7 mouse cellular contexts compared by ENCODE assay signal in genomic region chr17:70794291-70794690, GRCm38 (mm10). TPM values are rescaled to one million over a fixed set of nuclear protein-coding genes. Genes with fewer than 3 reads are reported as not detected.
DNase-seq lines count a peak whose midpoint lies in the region; ATAC-seq and TF ChIP-seq lines count a peak whose summit lies in the region.

No protein-coding gene starts in this region.

- H3K9ac ChIP-seq in intestine, postnatal 0 days (ENCODE audit: low read depth, low read length), result no peak overlapping the region
- H3K9ac ChIP-seq in midbrain, embryonic 15.5 days, result no peak overlapping the region

- H3K36me3 ChIP-seq in intestine, postnatal 0 days (ENCODE audit: control insufficient read depth, insufficient read depth), result no peaks in the 10 kb centered on the region
- H3K36me3 ChIP-seq in midbrain, embryonic 15.5 days (replicated peaks), result no peaks in the 10 kb centered on the region

- no peak overlapping the region for H3K4me3 ChIP-seq in intestine, postnatal 0 days (ENCODE audit: low read depth, low read length)
- no peak overlapping the region for H3K4me3 ChIP-seq in midbrain, embryonic 15.5 days

- ATAC-seq in intestine, postnatal 0 days, result peak; percentile 87
- peak; percentile 72 for ATAC-seq in midbrain, embryonic 15.5 days (replicated peaks)

- 12% methylated on average over 7 of the region's 7 CpGs for WGBS in intestine, postnatal 0 days
- WGBS in midbrain, embryonic 15.5 days, result 6% methylated on average over 7 of the region's 7 CpGs

- peak; percentile 90 for DNase-seq in Muller cell, postnatal 12 days (ENCODE audit: inconsistent ontology term)
- DNase-seq in embryo, embryonic 10.5 days (ENCODE audit: low spot score), result peak; percentile 79
- DNase-seq in heart, adult 18-20 months, result peak; percentile 23 to 38
- DNase-seq in thymus, postnatal 10 days (ENCODE audit: low spot score in 2 of 2), result no peak
- DNase-seq in kidney, postnatal 36 days, result no peak

- TF ChIP-seq CTCF in intestine, postnatal 0 days (IDR thresholded peaks at IDR 0.05; ENCODE audit: low read depth), result no peak

- no peaks in the 10 kb centered on the region for H3K9me3 ChIP-seq in intestine, postnatal 0 days (ENCODE audit: control insufficient read depth)
- no peaks in the 10 kb centered on the region for H3K9me3 ChIP-seq in midbrain, embryonic 15.5 days

- H3K27me3 ChIP-seq in intestine, postnatal 0 days (replicated peaks; ENCODE audit: control insufficient read depth, insufficient read depth, low read length), result no peaks in the 10 kb centered on the region
- no peaks in the 10 kb centered on the region for H3K27me3 ChIP-seq in midbrain, embryonic 15.5 days (replicated peaks)

- H3K4me2 ChIP-seq in intestine, postnatal 0 days (replicated peaks; ENCODE audit: low read depth), result peak overlapping the region; percentile 6; the same call in 1 of the 2 replicates
- H3K4me2 ChIP-seq in midbrain, embryonic 15.5 days, result peak overlapping the region; percentile 13; the same call in 1 of the 2 replicates

- H3K27ac ChIP-seq in intestine, postnatal 0 days (ENCODE audit: low read depth, low read length), result no peak overlapping the region
- peak overlapping the region; percentile 34; the same call in 1 of the 2 replicates for H3K27ac ChIP-seq in midbrain, embryonic 15.5 days

- no peaks in the 10 kb centered on the region for H3K4me1 ChIP-seq in intestine, postnatal 0 days (replicated peaks; ENCODE audit: control insufficient read depth, insufficient read depth, low read length)
- peaks cover 4% of the 10 kb centered on the region; the same call in 1 of the 2 replicates for H3K4me1 ChIP-seq in midbrain, embryonic 15.5 days

RNA-seq across cellular contexts. Expression of gene Tgif1, which starts 59.1 kb away (rescaled TPM):
- 1 to 10 TPM; 2.6 to 4.6 TPM for total RNA-seq in heart, adult 18-20 months (2021)
- polyA plus RNA-seq in intestine, postnatal 0 days (2015; fragmentation: Nextera tagmentation; extraction: Ambion mirVana), result 20.0 and 24.5 TPM in 2 replicates
- polyA plus RNA-seq in midbrain, embryonic 15.5 days (2015; fragmentation: Nextera tagmentation; extraction: Ambion mirVana), result 11.4 and 11.5 TPM in 2 replicates

Comparison
In these comparisons a context has a peak if more than half of its experiments do, and no peak if none do; other contexts are left out.
1. DNase-seq: peak in Muller cell, postnatal 12 days (single experiment), embryo, embryonic 10.5 days (single experiment) and heart, adult 18-20 months (2 of 2); none in thymus, postnatal 10 days (0 of 2) and kidney, postnatal 36 days (0 of 2).